Mouse (Mus musculus) CD4-positive, CD25-positive, alpha-beta regulatory T cell, adult 4 months (primary cell): ENCODE results near the gene Siah1a. TPM values are rescaled to one million over a fixed set of nuclear protein-coding genes. Genes with fewer than 3 reads are reported as not detected.

ENCODE experiments used
- ATAC-seq: one replicate; pipeline ENCODE4 v1.8.0; 2017
- polyA plus RNA-seq, 2 experiments: library from polyadenylated mRNA; unstranded; fragments of 100-300 nt; shearing (Covaris generic); gene quantifications; one replicate each; pipeline ENCODE4 v1.2.1; 2017

Siah1a gene
- polyA plus RNA-seq, 2 experiments from 2014 or later: 4.8 to 7.9 TPM

- ATAC-seq: no peak
These were observed 46.3 kb downstream of the Siah1a start for GRCm38 (mm10) chr8:86699471-86699870.

GRCm38 (mm10) chr8:86698811-86699421 is 46.8 kb downstream of the Siah1a start:
- no peak for ATAC-seq

GRCm38 (mm10) chr8:86695703-86696102 is 50.0 kb downstream of the Siah1a start:
- ATAC-seq: no peak

GRCm38 (mm10) chr8:86694011-86694410 is 51.7 kb downstream of the Siah1a start:
- no peak for ATAC-seq

GRCm38 (mm10) chr8:86692107-86692506 is 53.6 kb downstream of the Siah1a start:
- no peak for ATAC-seq

DNA sequence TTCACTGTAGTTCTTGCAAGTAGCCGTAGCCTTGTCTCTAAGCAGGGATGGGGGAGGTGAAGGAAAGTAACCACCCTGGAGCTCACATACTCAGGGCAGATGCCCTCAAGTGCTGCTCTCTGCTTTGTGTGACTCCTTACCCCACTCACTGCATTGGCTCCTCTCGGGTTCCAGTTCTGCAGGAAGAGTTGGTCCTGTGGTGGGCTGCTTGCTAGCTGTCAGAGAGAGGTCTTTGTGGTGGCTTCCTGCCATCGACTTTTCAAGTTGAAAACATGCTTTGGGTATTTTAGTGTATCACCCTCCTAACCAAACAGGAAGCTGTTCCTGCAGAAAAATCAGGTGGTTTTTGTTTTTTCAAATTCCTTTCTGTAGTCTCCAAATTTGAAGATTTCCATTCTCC is 59.1 kb downstream of the Siah1a start:
- ATAC-seq: peak; percentile 80

Other genes starting within 250 kb of the Siah1a start
- gene Abcc12, start 165.2 kb downstream of the Siah1a start, polyA plus RNA-seq: not detected
- gene Lonp2, start 121.9 kb downstream of the Siah1a start, polyA plus RNA-seq: 100 to 1,000 TPM in 1 of 2 experiments, 10 to 100 TPM in 1; 96.5 to 125 TPM
- gene Gm10638, start 235 bp downstream of the Siah1a start, polyA plus RNA-seq: not detected
- gene N4bp1, start 139.3 kb upstream of the Siah1a start, polyA plus RNA-seq: 10 to 100 TPM; 10.8 to 11.9 TPM